Mouse (Mus musculus): ENCODE measurements around the gene Hmces. TPM values are rescaled to one million over a fixed set of nuclear protein-coding genes. Genes with fewer than 3 reads are reported as not detected.

The Hmces gene
- 7.9 and 15.3 TPM in 2 replicates for polyA plus RNA-seq (2012; ENCODE audit: insufficient read depth, insufficient read length, missing spikeins)

DNA sequence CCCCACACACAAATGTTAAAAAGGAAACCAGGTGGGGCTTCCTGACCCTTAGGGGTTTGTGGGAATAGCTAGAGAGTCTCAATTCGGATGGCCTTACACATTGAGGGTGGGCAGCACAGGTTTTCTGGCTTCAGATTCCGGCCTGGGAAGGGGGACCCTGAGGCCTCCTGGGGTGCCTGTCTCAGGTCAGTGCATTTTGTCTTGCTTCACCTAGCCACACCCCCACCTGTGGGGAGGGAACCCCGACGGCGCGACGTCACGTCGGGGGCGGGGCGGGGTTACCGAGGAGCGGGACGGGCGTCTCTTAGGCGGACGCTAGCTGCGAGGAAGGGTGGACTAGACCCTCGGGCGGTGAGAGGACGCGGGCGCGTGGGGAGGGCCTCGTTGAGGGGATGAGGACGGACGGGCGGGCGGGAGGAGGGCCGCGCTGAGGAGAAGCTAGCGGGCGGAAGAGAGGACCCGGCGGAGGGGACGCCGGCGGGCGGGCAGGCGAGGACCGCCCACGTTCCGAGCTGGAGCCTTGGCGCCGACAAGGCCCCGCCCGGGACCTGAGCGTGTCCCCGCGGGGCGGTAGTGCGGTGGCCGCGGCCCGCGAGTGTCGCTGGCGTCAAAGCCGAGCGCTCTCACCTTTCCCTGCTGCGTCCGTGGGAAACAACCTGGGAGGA is at the start of gene Hmces:
Hmces (plus strand) TSS at position 275 of the 665 bp plus-strand sequence.
- Histone ChIP-seq H3K27ac (replicated peaks; ENCODE audit: low read depth, low read length) (peak within 1 kb of the TSS; percentile 76), H3K4me3 (ENCODE audit: insufficient read depth, low read depth, low read length) (peak within 1 kb of the TSS; percentile 100), H3K4me1 (ENCODE audit: control insufficient read depth, insufficient read depth, insufficient read length, low read length) (peaks cover 2% of the 10 kb centered on the region; the same call in 1 of the 2 replicates)

DNA sequence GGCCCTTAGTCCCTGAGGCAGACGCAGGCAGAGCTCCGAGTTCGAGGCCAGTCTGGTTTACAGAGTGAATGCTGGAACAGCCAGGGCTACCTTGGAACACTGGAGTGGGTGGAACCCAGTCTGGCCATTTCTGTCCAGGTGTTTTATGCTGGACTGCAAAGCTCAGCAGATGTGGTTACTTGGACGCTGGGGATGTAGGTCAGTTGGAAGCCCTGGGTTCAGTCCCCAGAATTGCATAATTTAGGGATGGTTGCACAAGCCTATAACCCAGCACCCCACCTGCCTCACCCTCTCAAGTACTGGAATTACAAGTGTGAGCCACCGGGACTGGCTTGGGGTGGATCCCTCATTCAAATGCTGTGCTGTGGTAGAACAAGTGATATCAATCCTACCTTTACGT is 47.5 kb upstream of the Hmces start:
- Histone ChIP-seq H3K4me1 (ENCODE audit: control insufficient read depth, insufficient read depth, insufficient read length, low read length) (no peaks in the 10 kb centered on the region; the same call in 1 of the 2 replicates), H3K4me3 (ENCODE audit: insufficient read depth, low read depth, low read length) (no peak overlapping the region), H3K27ac (replicated peaks; ENCODE audit: low read depth, low read length) (no peak overlapping the region)

DNA sequence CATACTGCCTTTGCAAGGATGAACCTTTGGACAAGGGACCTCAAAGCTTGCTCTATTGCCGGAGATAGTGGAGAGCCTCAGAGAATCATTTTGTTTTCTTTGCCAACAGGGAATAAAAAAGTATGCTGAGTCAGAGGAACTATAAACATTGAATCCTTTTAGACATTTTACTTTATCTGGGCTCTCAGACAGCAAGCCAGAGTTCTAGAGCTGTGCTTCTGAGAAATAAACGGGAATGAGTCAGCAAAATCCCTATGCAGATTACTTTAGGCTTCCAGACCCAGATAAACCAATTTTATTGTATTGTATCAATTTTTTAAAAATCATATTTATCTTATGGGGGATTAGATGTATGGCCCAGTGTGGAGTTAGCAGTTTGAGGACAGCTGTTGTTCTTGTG is 46.5 kb upstream of the Hmces start:
- Histone ChIP-seq H3K4me1 (ENCODE audit: control insufficient read depth, insufficient read depth, insufficient read length, low read length) (no peaks in the 10 kb centered on the region; the same call in 1 of the 2 replicates), H3K27ac (replicated peaks; ENCODE audit: low read depth, low read length) (no peak overlapping the region), H3K4me3 (ENCODE audit: insufficient read depth, low read depth, low read length) (no peak overlapping the region)

DNA sequence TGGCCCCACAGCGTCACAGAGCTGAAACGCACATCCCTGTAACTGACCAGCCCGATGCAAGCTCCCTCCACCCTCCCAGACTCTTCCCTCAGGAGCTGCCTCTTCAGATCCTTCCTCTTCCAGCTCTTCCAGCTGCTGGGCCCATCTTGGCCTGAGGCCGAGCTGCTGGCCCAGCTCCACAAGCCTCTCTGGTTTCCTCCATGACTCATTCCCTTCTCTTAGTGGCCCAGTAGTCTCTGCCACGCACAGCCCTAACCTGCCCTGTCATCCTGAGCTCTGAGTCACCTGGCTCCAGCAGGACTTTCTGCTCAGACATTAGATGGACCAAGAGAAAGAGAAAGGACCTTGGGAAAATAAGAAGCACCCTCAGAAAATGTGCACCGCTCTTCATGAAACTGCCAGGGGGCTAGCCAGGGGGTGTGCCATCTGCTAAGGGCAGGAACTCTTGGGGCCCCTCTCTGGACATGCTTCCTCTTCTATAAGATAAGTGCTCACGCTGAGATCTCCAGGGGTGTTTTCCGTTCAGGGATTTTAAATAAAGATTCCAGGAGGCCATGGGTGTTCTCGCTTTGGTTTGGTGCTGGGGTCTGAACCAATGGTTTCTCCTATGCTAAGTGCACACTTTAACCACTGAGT is 44.7 kb upstream of the Hmces start:
- H3K27ac ChIP-seq (replicated peaks; ENCODE audit: low read depth, low read length): no peak overlapping the region
- no peak overlapping the region for H3K4me3 ChIP-seq (ENCODE audit: insufficient read depth, low read depth, low read length)
- H3K4me1 ChIP-seq (ENCODE audit: control insufficient read depth, insufficient read depth, insufficient read length, low read length): no peaks in the 10 kb centered on the region; the same call in 1 of the 2 replicates

DNA sequence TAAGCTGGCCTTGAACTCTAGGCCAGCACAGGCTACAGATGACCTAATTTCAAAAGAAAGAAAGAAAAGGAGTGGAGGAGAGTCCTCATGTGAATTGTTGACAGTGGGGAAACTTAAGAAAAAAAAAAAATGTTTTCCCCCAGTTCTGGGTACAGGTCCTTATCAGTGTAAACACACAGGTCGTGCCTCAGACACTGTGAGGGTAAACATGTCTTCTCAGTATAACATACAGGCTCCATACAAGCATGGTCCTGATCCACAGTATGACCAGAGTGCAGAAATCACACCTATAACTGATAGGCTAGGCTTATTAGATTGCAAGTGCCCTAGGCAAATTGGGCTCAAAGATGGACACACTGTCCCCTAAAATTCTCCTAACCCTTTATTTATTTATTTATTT is 43.3 kb upstream of the Hmces start:
- peaks cover 2% of the 10 kb centered on the region; the same call in 1 of the 2 replicates for H3K4me1 ChIP-seq (ENCODE audit: control insufficient read depth, insufficient read depth, insufficient read length, low read length)
- H3K4me3 ChIP-seq (ENCODE audit: insufficient read depth, low read depth, low read length): no peak overlapping the region
- no peak overlapping the region for H3K27ac ChIP-seq (replicated peaks; ENCODE audit: low read depth, low read length)

DNA sequence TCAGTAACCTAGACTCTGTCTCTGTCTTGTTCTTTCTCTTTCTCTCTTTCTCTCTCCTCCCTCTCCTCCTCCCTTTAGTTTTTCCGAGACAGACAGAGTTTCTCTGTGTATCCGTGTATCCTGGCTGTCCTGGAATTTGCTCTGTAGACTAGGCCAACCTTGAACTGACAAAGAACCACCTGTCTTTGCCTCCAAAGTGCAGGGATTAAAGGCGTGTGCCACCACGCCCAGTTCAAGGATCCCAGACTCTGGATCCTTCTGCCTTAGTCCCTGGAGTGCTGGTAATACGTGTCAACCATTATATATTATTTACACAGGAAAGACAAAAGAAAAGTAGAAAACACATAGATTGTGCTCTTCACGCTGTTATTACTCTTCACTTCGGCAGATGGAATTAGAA is 42.5 kb upstream of the Hmces start:
- Histone ChIP-seq H3K4me1 (ENCODE audit: control insufficient read depth, insufficient read depth, insufficient read length, low read length) (peaks cover 9% of the 10 kb centered on the region), H3K4me3 (ENCODE audit: insufficient read depth, low read depth, low read length) (no peak overlapping the region), H3K27ac (replicated peaks; ENCODE audit: low read depth, low read length) (no peak overlapping the region)

DNA sequence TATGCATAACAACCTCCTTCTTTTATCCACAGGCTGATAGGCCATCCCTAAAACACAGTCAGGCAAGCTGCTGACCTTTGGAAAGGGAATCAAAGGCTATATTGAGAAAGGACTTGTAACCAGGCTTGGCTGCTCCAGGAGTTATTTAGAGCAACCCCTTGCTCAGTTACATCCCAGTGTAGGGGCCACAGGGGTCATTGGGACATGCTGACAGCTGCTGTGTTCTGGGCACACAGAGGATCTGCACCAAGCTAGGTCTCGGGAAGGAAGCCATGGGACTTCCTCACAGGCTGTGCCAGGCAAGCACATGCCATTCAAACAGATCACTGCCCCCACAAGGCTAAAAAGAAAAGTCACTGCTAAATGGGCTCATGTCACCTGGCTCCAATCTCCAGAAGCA is 40.6 kb upstream of the Hmces start:
- H3K4me3 ChIP-seq (ENCODE audit: insufficient read depth, low read depth, low read length): no peak overlapping the region
- H3K27ac ChIP-seq (replicated peaks; ENCODE audit: low read depth, low read length): 0 out of 2 replicates have a peak overlapping the region, but pooled peaks have one; percentile 13
- peaks cover 11% of the 10 kb centered on the region; the same call in 1 of the 2 replicates for H3K4me1 ChIP-seq (ENCODE audit: control insufficient read depth, insufficient read depth, insufficient read length, low read length)

DNA sequence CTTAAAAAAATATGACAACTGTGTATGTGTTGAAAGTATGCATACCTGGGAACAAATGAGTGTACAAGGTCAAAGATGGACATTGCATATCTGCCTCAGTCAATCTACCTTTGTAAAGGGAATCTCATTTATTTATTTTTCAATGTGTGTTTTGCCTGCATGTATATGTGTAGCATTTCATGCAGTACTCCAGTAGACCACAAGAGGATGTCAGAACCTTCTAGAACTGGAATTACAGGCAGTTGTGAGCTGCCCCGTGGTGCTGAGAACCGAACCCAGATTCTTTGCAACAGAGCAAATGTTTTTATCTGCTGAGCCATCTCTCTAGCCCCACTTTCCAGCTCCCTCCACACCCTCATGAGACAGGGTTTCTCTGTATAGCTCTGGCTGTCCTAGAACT is 39.8 kb upstream of the Hmces start:
- H3K4me3 ChIP-seq (ENCODE audit: insufficient read depth, low read depth, low read length): no peak overlapping the region
- H3K4me1 ChIP-seq (ENCODE audit: control insufficient read depth, insufficient read depth, insufficient read length, low read length): peaks cover 11% of the 10 kb centered on the region; the same call in 1 of the 2 replicates
- no peak overlapping the region for H3K27ac ChIP-seq (replicated peaks; ENCODE audit: low read depth, low read length)

DNA sequence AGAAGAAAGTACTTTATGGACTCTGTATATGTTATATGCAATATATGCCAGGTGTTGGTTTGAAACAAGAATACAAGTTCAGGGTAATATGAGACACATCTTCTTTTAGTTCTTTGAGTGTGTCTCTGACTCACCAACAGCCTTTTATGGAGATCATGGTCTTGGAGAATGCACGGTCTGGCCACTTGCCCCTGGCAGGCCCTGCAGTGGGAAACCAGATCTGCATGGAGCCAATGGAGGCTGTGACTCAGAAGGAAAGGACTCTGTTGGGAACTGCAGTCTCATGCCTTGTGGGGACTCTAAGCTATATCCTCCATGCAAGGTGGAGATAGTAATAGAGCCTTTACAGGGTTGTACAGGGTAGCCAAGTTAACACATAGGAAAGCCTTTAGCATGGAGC is 38.7 kb upstream of the Hmces start:
- no peak overlapping the region for H3K4me3 ChIP-seq (ENCODE audit: insufficient read depth, low read depth, low read length)
- peak overlapping the region; percentile 93 for H3K27ac ChIP-seq (replicated peaks; ENCODE audit: low read depth, low read length)
- H3K4me1 ChIP-seq (ENCODE audit: control insufficient read depth, insufficient read depth, insufficient read length, low read length): peaks cover 11% of the 10 kb centered on the region; the same call in 1 of the 2 replicates

DNA sequence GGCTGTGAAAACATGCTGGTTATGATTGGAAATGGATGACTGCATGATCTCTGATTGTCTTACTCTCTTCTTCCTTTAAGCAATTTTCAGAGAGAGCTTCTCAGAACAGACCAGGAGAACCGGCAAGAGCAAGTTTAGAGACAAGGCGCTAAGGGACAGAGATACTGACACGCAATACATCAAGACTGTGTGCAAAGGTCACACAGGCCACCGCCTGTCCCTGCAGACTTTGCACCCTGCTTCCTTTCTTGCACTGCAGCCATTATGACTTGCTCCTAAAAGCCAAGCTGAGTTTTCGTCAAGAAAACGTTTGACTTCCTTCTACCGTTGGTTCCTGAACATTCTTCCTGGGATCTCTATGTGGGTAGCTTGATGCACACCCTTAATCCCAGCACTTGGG is 38.2 kb upstream of the Hmces start:
- peak overlapping the region; percentile 93 for H3K27ac ChIP-seq (replicated peaks; ENCODE audit: low read depth, low read length)
- no peak overlapping the region for H3K4me3 ChIP-seq (ENCODE audit: insufficient read depth, low read depth, low read length)
- H3K4me1 ChIP-seq (ENCODE audit: control insufficient read depth, insufficient read depth, insufficient read length, low read length): peaks cover 11% of the 10 kb centered on the region; the same call in 1 of the 2 replicates

DNA sequence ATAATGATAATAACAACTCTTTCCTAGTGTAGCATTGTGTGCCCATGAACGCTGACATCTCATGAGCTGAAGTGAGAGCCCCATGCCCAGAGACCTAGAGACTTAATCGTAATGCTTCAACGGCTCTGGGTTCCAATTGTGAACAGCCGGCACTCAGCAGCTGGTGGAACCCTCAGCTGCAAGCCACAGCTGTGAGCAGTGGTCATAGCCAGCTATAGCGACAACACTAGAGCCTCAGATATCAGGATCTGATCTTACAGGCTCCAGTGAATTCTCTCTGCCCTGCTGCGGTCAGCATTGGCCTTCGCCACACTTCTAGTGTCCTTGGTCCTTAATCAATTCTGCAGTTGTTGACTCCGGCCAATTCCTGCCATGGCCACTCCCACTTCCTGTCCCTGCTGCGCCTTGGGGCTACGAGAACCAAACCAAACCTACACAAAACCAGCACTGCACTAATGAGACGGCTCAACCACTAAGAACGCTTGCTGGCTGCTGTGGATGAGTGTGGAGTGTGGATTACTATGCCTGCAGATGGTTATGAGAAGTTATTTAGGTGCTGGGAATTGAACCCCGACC is 37.6 kb upstream of the Hmces start:
- Histone ChIP-seq H3K4me1 (ENCODE audit: control insufficient read depth, insufficient read depth, insufficient read length, low read length) (peaks cover 11% of the 10 kb centered on the region; the same call in 1 of the 2 replicates), H3K4me3 (ENCODE audit: insufficient read depth, low read depth, low read length) (peak overlapping the region; percentile 25; the same call in 1 of the 2 replicates), H3K27ac (replicated peaks; ENCODE audit: low read depth, low read length) (peak overlapping the region; percentile 93)

DNA sequence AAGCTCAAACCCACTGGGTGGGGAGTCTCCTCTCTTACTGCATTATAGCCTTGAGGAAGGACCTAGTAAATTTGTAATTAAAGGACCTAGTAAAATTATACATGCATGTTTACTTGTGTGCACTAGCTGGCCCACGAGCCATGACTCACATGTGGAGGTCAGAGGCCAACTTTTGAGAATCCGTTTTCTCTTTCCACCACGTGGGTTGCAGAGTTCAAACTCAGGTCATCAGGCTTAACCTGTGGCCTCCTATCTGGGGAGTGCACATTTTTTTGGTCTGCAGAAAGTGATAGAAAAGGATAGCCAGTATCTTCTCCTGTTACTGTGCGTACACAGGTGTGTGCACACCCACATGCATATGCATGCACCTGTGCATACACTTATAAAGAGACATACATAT is 34.7 kb upstream of the Hmces start:
- Histone ChIP-seq H3K4me3 (ENCODE audit: insufficient read depth, low read depth, low read length) (no peak overlapping the region), H3K27ac (replicated peaks; ENCODE audit: low read depth, low read length) (no peak overlapping the region), H3K4me1 (ENCODE audit: control insufficient read depth, insufficient read depth, insufficient read length, low read length) (peaks cover 11% of the 10 kb centered on the region; the same call in 1 of the 2 replicates)

DNA sequence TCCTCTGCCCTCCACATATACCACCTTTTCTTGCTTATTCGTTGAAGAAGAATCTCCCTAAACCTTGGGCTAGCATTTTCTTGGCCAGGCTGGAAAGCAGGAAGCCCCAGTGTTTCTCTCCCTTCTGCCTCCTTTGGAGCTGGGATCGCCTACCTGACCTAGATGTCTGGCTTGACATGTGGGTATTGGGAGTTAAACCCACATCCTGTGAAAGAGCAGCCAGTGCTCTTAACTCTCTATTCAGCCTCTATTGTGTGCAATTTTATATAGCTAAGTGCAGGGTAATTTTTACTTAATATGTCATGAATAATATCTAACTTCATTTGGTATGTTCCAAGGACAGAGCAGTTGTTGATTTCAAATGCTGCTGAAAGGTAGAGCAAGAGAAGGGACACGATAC is 34.1 kb upstream of the Hmces start:
- no peak overlapping the region for H3K27ac ChIP-seq (replicated peaks; ENCODE audit: low read depth, low read length)
- peaks cover 11% of the 10 kb centered on the region; the same call in 1 of the 2 replicates for H3K4me1 ChIP-seq (ENCODE audit: control insufficient read depth, insufficient read depth, insufficient read length, low read length)
- H3K4me3 ChIP-seq (ENCODE audit: insufficient read depth, low read depth, low read length): no peak overlapping the region

DNA sequence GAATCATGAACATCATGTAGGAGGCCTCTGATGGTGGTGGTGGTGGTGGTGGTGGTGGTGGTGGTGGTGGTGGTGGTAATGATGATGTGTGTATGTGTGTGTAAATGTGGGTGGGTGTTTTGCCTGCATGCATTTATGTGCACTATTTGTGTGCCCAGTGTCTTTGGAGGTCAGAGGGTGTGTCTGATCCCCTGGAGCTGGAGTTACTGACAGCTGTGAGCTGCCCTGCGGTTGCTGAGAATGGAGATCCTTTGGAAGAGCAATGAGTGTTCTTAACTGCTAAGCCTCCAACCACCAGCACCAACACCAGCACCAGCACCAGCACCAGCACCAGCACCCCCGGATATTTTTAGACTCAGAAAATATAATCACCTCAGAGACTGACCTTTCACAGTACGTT is 31.5 kb upstream of the Hmces start:
- H3K4me3 ChIP-seq (ENCODE audit: insufficient read depth, low read depth, low read length): no peak overlapping the region
- no peaks in the 10 kb centered on the region for H3K4me1 ChIP-seq (ENCODE audit: control insufficient read depth, insufficient read depth, insufficient read length, low read length)
- H3K27ac ChIP-seq (replicated peaks; ENCODE audit: low read depth, low read length): no peak overlapping the region

DNA sequence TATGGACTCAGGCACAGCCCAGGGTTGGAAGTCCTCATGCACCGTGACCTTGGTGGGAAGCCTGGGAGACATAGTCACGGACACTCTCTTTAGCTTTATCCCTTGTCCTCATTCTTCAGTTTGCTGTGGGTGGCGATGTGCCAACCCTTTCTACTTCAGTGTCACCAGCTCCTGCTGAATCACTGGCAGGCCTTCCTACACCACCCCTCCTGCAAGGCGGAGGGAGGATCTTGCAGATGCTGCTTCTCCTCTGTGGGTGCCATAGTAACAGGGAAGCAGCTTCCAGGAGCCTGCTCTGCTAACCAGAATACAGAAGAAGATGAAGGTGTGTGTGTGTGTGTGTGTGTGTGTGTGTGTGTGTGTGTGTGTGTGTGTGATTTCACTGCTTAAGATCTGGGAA is 30.9 kb upstream of the Hmces start:
- H3K4me3 ChIP-seq (ENCODE audit: insufficient read depth, low read depth, low read length): no peak overlapping the region
- no peaks in the 10 kb centered on the region for H3K4me1 ChIP-seq (ENCODE audit: control insufficient read depth, insufficient read depth, insufficient read length, low read length)
- no peak overlapping the region for H3K27ac ChIP-seq (replicated peaks; ENCODE audit: low read depth, low read length)

Measured in brown adipose tissue, adult 24 weeks (tissue).